Mouse (Mus musculus) embryonic fibroblast, embryonic 13.5 days (primary cell): Measurements from ENCODE around the gene Mrpl28. TPM values are rescaled to one million over a fixed set of nuclear protein-coding genes. Genes with fewer than 3 reads are reported as not detected.

ENCODE experiments used
- H3K27ac ChIP-seq: 2 replicates; pipeline ENCODE4 v1.5.1; 2012; ENCODE audit warnings: low read length, control low read depth, inconsistent platforms; ENCODE audit not compliant: insufficient read depth
- H3K4me1 ChIP-seq: 2 replicates; pipeline ENCODE4 v1.6.1; 2011; ENCODE audit warnings: low read length; ENCODE audit not compliant: control insufficient read depth, insufficient read depth
- H3K4me3 ChIP-seq: 2 replicates; pipeline ENCODE4 v1.5.1; 2011; ENCODE audit warnings: mild to moderate bottlenecking, control low read depth, low read length; ENCODE audit not compliant: insufficient read depth
- CTCF ChIP-seq: IDR thresholded peaks from 2 replicates; pipeline ENCODE4 v1.5.1; 2011; ENCODE audit warnings: mild to moderate bottlenecking, control low read depth, low read length, moderate library complexity, borderline replicate concordance; ENCODE audit not compliant: insufficient read depth
- POLR2A ChIP-seq: IDR thresholded peaks from 2 replicates; pipeline ENCODE4 v1.6.1; 2011; ENCODE audit warnings: low read depth, mild to moderate bottlenecking, control low read depth, low read length, moderate library complexity
- polyA plus RNA-seq: library from polyadenylated mRNA; stranded (reverse); fragments of >200 nt; gene quantifications from 2 replicates; pipeline ENCODE4 v1.2.4, GENCODE M21; 2011; ENCODE audit warnings: low read depth; ENCODE audit not compliant: missing spikeins, insufficient read length

Gene Mrpl28
- polyA plus RNA-seq, 1 experiment = 38.7 TPM

- H3K4me3 ChIP-seq = no peak overlapping the region
- no peak overlapping the region for H3K27ac ChIP-seq
- TF ChIP-seq CTCF (no peak), POLR2A (no peak)
- no peaks in the 10 kb centered on the region for H3K4me1 ChIP-seq
Observed at GRCm38 (mm10) chr17:26131856-26132853, 8.9 kb downstream of the Mrpl28 start.

GRCm38 (mm10) chr17:26137106-26137750 is 13.9 kb downstream of the Mrpl28 start:
- no peak overlapping the region for H3K27ac ChIP-seq
- TF ChIP-seq POLR2A (no peak), CTCF (no peak)
- no peak overlapping the region for H3K4me3 ChIP-seq
- H3K4me1 ChIP-seq = peaks cover 7% of the 10 kb centered on the region

GRCm38 (mm10) chr17:26137751-26138130 is 14.4 kb downstream of the Mrpl28 start:
- TF ChIP-seq CTCF (no peak), POLR2A (no peak)
- peak overlapping the region; percentile 12; the same call in 1 of the 2 replicates for H3K27ac ChIP-seq
- H3K4me3 ChIP-seq = no peak overlapping the region
- H3K4me1 ChIP-seq = peaks cover 7% of the 10 kb centered on the region

DNA sequence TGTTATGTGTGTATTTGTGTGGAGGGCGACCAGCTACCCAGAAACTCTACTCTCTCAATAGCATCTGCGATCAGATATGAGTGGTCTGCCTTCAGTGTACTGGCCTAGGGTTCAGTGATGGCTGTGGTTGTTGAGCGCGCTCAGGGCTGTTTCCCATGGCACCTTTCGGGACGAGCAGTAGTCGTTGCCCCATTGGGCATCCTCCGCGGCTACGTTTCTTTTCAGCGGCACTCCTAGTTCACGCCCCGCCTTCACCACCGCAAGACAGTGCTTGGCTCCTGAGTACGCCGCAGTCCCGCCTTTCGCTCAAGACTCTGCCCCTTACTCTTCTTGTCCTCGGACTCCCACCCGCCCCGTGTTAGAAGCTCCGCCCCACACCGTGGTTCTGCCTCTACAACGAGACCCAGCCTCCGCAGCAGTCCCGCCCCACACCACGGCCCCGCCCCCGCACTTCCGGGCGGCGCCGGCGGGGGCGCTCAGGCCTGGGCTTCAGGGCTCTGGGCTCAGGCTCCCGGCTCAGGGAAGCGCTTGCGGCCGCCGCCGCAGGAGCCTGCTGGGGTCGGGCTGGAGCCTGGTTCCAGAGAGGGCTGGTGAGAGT is 15.0 kb downstream of the Mrpl28 start, which contains the start of gene Axin1:
TSS of gene Axin1 (plus strand) at position 450 of the 598 bp plus-strand sequence.
- Histone ChIP-seq H3K4me1 (peaks cover 9% of the 10 kb centered on the region), H3K4me3 (peak within 1 kb of the TSS; percentile 99), H3K27ac (peak within 1 kb of the TSS; percentile 78)
- TF ChIP-seq CTCF (no peak), POLR2A (peak; percentile 87)

GRCm38 (mm10) chr17:26138901-26139381 is 15.6 kb downstream of the Mrpl28 start:
- TF ChIP-seq CTCF (no peak), POLR2A (no peak)
- peak overlapping the region; percentile 78 for H3K27ac ChIP-seq
- peak overlapping the region; percentile 99 for H3K4me3 ChIP-seq

DNA sequence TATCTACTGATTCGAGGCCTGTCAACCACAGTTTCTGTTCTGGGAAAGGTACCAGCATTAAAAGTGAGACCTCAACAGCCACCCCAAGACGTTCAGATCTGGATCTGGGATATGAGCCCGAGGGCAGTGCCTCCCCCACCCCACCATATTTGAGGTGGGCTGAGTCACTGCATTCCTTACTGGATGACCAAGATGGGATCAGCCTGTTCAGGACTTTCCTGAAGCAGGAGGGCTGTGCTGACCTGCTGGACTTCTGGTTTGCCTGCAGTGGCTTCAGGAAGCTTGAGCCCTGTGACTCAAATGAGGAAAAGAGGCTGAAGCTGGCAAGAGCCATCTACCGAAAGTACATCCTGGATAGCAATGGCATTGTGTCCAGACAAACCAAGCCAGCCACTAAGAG is 19.5 kb downstream of the Mrpl28 start:
- TF ChIP-seq CTCF (no peak), POLR2A (no peak)

More at GRCm38 (mm10) chr17:26138901-26139381, 15.6 kb downstream of the Mrpl28 start:
- H3K4me1 ChIP-seq = peaks cover 11% of the 10 kb centered on the region

DNA sequence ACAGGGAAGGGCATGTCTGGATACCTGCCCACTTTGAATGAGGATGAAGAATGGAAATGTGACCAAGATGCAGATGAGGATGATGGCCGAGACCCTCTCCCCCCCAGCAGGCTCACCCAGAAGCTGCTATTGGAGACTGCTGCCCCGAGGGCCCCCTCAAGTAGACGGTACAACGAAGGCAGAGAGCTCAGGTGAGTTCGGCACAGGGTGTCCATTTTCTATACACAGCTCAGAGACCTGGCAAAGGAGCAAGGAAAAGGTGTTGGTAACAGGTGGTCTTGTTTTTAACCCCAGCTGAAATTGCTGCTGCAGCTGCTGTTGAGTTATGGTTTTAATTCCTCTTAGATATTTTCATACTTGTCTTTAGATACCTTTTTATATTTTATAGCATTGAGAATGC is 20.1 kb downstream of the Mrpl28 start:
- peaks cover 11% of the 10 kb centered on the region for H3K4me1 ChIP-seq
- no peak overlapping the region for H3K4me3 ChIP-seq
- peak overlapping the region; percentile 30; the same call in 1 of the 2 replicates for H3K27ac ChIP-seq
- TF ChIP-seq CTCF (no peak), POLR2A (no peak)

More for the DNA sequence above, 19.5 kb downstream of the Mrpl28 start:
- H3K27ac ChIP-seq = peak overlapping the region; percentile 30
- no peak overlapping the region for H3K4me3 ChIP-seq
- H3K4me1 ChIP-seq = peaks cover 11% of the 10 kb centered on the region

DNA sequence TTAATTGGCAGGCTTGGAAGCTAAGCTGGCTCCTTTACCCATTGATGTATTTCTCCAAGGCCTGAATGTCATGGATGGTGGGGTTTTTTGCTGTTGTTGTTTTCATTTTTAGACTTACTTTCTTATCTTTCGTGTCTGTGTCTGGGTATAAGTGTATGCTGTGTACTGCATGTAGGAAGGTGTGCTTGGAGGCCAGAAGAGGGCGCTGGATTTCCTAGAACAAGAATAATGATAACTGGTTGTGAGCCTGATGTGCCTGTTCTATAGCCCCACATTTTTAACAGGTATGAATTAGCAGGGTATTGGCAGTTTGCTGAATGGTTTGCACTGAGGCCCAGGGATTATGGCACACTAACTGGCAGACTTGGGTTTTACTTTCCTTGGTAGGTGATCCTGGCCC is 25.8 kb downstream of the Mrpl28 start:
- H3K4me3 ChIP-seq = no peak overlapping the region
- peaks cover 7% of the 10 kb centered on the region; the same call in 1 of the 2 replicates for H3K4me1 ChIP-seq
- TF ChIP-seq CTCF (no peak), POLR2A (no peak)
- H3K27ac ChIP-seq = no peak overlapping the region
